Comparison of ENCODE assay signal across 31 mouse cellular contexts in genomic region chr4:156054606-156055005, GRCm38 (mm10). TPM values are rescaled to one million over a fixed set of nuclear protein-coding genes. Genes with fewer than 3 reads are reported as not detected.
DNase-seq lines count a peak whose midpoint lies in the region; ATAC-seq and TF ChIP-seq lines count a peak whose summit lies in the region.
"Had no signal": no experiment of that assay in that cellular context is flagged by ENCODE, and none has a peak within 500 bp of the region (broad histone marks: within the 10 kb centered on the region; RNA-seq: fewer than 3 reads in every experiment).

No protein-coding gene starts in this region.

- H3K27me3 ChIP-seq in intestine, embryonic 14.5 days (replicated peaks; ENCODE audit: control insufficient read depth, insufficient read depth, low read length), result no peaks in the 10 kb centered on the region
- H3K27me3 ChIP-seq in intestine, embryonic 15.5 days (replicated peaks), result no peaks in the 10 kb centered on the region
- no peaks in the 10 kb centered on the region for H3K27me3 ChIP-seq in small intestine, adult 2 months (ENCODE audit: control insufficient read depth, insufficient read depth, low read length)
- H3K27me3 ChIP-seq: embryonic facial prominence, embryonic 12.5 days; limb, embryonic 12.5 days; liver, embryonic 15.5 days; midbrain, embryonic 13.5 days had no signal

- TF ChIP-seq POLR2A in small intestine, adult 2 months (IDR thresholded peaks at IDR 0.05; ENCODE audit: low read depth, low read length), result peak; percentile 28; the same call in 1 of the 2 replicates

- H3K9me3 ChIP-seq in intestine, embryonic 14.5 days (ENCODE audit: control insufficient read depth, low read length), result no peaks in the 10 kb centered on the region
- no peaks in the 10 kb centered on the region for H3K9me3 ChIP-seq in intestine, embryonic 15.5 days
- H3K9me3 ChIP-seq: embryonic facial prominence, embryonic 12.5 days; heart, embryonic 13.5 days; hindbrain, embryonic 13.5 days; limb, embryonic 12.5 days; liver, embryonic 15.5 days; midbrain, embryonic 13.5 days had no signal

- TF ChIP-seq CTCF in small intestine, adult 2 months (IDR thresholded peaks at IDR 0.05; ENCODE audit: extremely low read depth, insufficient read length, insufficient replicate concordance, low read depth, low read length), result no peak

- no peak overlapping the region for H3K27ac ChIP-seq in intestine, embryonic 14.5 days (ENCODE audit: low read depth)
- H3K27ac ChIP-seq in intestine, embryonic 15.5 days, result peak overlapping the region; percentile 71
- H3K27ac ChIP-seq in small intestine, adult 2 months (ENCODE audit: insufficient read depth, low read depth, low read length), result peak overlapping the region; percentile 94
- H3K27ac ChIP-seq: embryonic facial prominence, embryonic 12.5 days; heart, adult 2 months; hindbrain, embryonic 13.5 days; layer of hippocampus, adult 2 months; limb, embryonic 12.5 days; liver, embryonic 15.5 days; midbrain, embryonic 13.5 days had no signal

- ATAC-seq in intestine, embryonic 14.5 days (replicated peaks; ENCODE audit: low FRiP score, low TSS enrichment, low read depth), result no peak
- ATAC-seq in intestine, embryonic 15.5 days, result peak; percentile 50
- no peak for ATAC-seq in megakaryocyte, adult 5-6 weeks (ENCODE audit: poor library complexity, severe bottlenecking)
- ATAC-seq: forebrain, postnatal 0 days; midbrain, embryonic 13.5 days had no signal

- no peak overlapping the region for H3K4me3 ChIP-seq in intestine, embryonic 14.5 days (ENCODE audit: low read depth, low read length)
- H3K4me3 ChIP-seq in intestine, embryonic 15.5 days (replicated peaks), result 0 out of 2 replicates have a peak overlapping the region, but pooled peaks have one; percentile 44
- peak overlapping the region; percentile 50 for H3K4me3 ChIP-seq in small intestine, adult 2 months (ENCODE audit: low read depth, low read length)
- H3K4me3 ChIP-seq: embryonic facial prominence, embryonic 12.5 days; heart, adult 2 months; heart, embryonic 13.5 days; hindbrain, embryonic 13.5 days; layer of hippocampus, adult 2 months; limb, embryonic 12.5 days; liver, embryonic 15.5 days; midbrain, embryonic 13.5 days had no signal

- no peaks in the 10 kb centered on the region for H3K36me3 ChIP-seq in intestine, embryonic 14.5 days (ENCODE audit: control insufficient read depth, insufficient read depth, low read length)
- no peaks in the 10 kb centered on the region for H3K36me3 ChIP-seq in intestine, embryonic 15.5 days
- peaks cover 18% of the 10 kb centered on the region for H3K36me3 ChIP-seq in small intestine, adult 2 months (ENCODE audit: control insufficient read depth, insufficient read depth, low read length)
- H3K36me3 ChIP-seq: embryonic facial prominence, embryonic 12.5 days; heart, embryonic 13.5 days; hindbrain, embryonic 13.5 days; limb, embryonic 12.5 days; liver, embryonic 15.5 days; midbrain, embryonic 13.5 days had no signal

- H3K4me1 ChIP-seq in intestine, embryonic 14.5 days (replicated peaks; ENCODE audit: control insufficient read depth, insufficient read depth, low read length), result no peaks in the 10 kb centered on the region
- H3K4me1 ChIP-seq in intestine, embryonic 15.5 days (replicated peaks), result peaks cover 17% of the 10 kb centered on the region
- H3K4me1 ChIP-seq in small intestine, adult 2 months (ENCODE audit: control insufficient read depth, insufficient read depth, insufficient read length, low read length), result peaks cover 21% of the 10 kb centered on the region
- H3K4me1 ChIP-seq: embryonic facial prominence, embryonic 12.5 days; hindbrain, embryonic 13.5 days; midbrain, embryonic 13.5 days had no signal

- DNase-seq in intestine, embryonic 14.5 days (ENCODE audit: low spot score), result peak; percentile 57
- DNase-seq in kidney, postnatal 10 days, result peak; percentile 42
- no peak for DNase-seq in frontal cortex, adult 2 months (ENCODE audit: extremely low spot score in 1 of 2, low spot score in 1 of 2)
- DNase-seq in heart, postnatal 4 days, result no peak
- DNase-seq: adrenal gland, postnatal 10 days; cerebellum, adult 2 months; cerebellum, postnatal 25 days; forebrain, postnatal 0 days; gastrocnemius, postnatal 36 days; heart, adult 2 months; heart, postnatal 14 days; layer of hippocampus, postnatal 36 days; lung, postnatal 10 days; spleen, adult 18-20 months; thymus, adult 18-20 months had no signal

- H3K9ac ChIP-seq in intestine, embryonic 14.5 days (ENCODE audit: low read length), result no peak overlapping the region
- H3K9ac ChIP-seq in intestine, embryonic 15.5 days, result no peak overlapping the region
- H3K9ac ChIP-seq: embryonic facial prominence, embryonic 12.5 days; forebrain, postnatal 0 days; heart, embryonic 13.5 days; hindbrain, embryonic 13.5 days; limb, embryonic 12.5 days; liver, embryonic 15.5 days; midbrain, embryonic 13.5 days had no signal

- H3K4me2 ChIP-seq in intestine, embryonic 14.5 days (ENCODE audit: low read length), result no peak overlapping the region
- H3K4me2 ChIP-seq in intestine, embryonic 15.5 days (replicated peaks), result peak overlapping the region; percentile 56
- H3K4me2 ChIP-seq: embryonic facial prominence, embryonic 12.5 days; heart, embryonic 13.5 days; hindbrain, embryonic 13.5 days; limb, embryonic 12.5 days; liver, embryonic 15.5 days; midbrain, embryonic 13.5 days had no signal

- WGBS in intestine, embryonic 14.5 days, result 84% methylated on average over 6 of the region's 6 CpGs
- 85% methylated on average over 6 of the region's 6 CpGs for WGBS in intestine, embryonic 15.5 days
- 29% methylated on average over 6 of the region's 6 CpGs for WGBS in small intestine, adult 2 months

RNA-seq across cellular contexts. Expression of gene Ttll10, which starts 4.6 kb away (rescaled TPM):
- 2.7 and 3.5 TPM in 2 replicates for polyA plus RNA-seq in intestine, embryonic 14.5 days (2014; fragmentation: Nextera tagmentation; extraction: Ambion mirVana)
- polyA plus RNA-seq in intestine, embryonic 15.5 days (2015; fragmentation: Nextera tagmentation; extraction: Ambion mirVana), result 3.1 and 3.9 TPM in 2 replicates
- 5.2 and 9.1 TPM in 2 replicates for polyA plus RNA-seq in small intestine, adult 2 months (2012; rRNA removed)
- total RNA-seq in megakaryocyte, adult 5-6 weeks (2015), result not detected in 2 replicates
- total RNA-seq in megakaryocyte, adult 5-6 weeks (2017), result not detected in 2 replicates
- 0.04 and 0.06 TPM in 2 replicates for polyA plus RNA-seq in frontal cortex, adult 2 months (2012; rRNA removed)
- under 1 TPM; 0.16 to 0.55 TPM for total RNA-seq in heart, postnatal 4 days (2021)
- total RNA-seq: forebrain, postnatal 0 days; gastrocnemius, postnatal 36 days; heart, adult 2 months; heart, postnatal 14 days; left cerebral cortex, postnatal 10 days; megakaryocyte progenitor cell, adult 5-6 weeks; MEL; monocyte, adult 5-6 weeks; neutrophil, adult 5-6 weeks had no signal
- polyA plus RNA-seq: C2C12; hindbrain, embryonic 13.5 days; midbrain, embryonic 13.5 days had no signal

RNA-seq across cellular contexts. Expression of gene Tnfrsf18, which starts 28.6 kb away (rescaled TPM):
- 1.6 and 2.0 TPM in 2 replicates for polyA plus RNA-seq in intestine, embryonic 14.5 days (2014; fragmentation: Nextera tagmentation; extraction: Ambion mirVana)
- 1.1 and 1.6 TPM in 2 replicates for polyA plus RNA-seq in intestine, embryonic 15.5 days (2015; fragmentation: Nextera tagmentation; extraction: Ambion mirVana)
- 3.9 and 6.1 TPM in 2 replicates for polyA plus RNA-seq in small intestine, adult 2 months (2012; rRNA removed)
- 2.7 and 10.3 TPM in 2 replicates for total RNA-seq in megakaryocyte, adult 5-6 weeks (2015)
- total RNA-seq in megakaryocyte, adult 5-6 weeks (2017), result 6.0 and 7.2 TPM in 2 replicates
- polyA plus RNA-seq in frontal cortex, adult 2 months (2012; rRNA removed), result 0.22 and 0.27 TPM in 2 replicates
- total RNA-seq in heart, postnatal 4 days (2021), result under 1 TPM in 1 of 2 experiments, not detected in 1; 0.29 TPM
- total RNA-seq: forebrain, postnatal 0 days; layer of hippocampus, adult 2 months; layer of hippocampus, postnatal 36 days; left cerebral cortex, postnatal 10 days had no signal

RNA-seq across cellular contexts. Expression of gene Tnfrsf4, which starts 41.0 kb away (rescaled TPM):
- 0.50 and 0.56 TPM in 2 replicates for polyA plus RNA-seq in intestine, embryonic 14.5 days (2014; fragmentation: Nextera tagmentation; extraction: Ambion mirVana)
- polyA plus RNA-seq in intestine, embryonic 15.5 days (2015; fragmentation: Nextera tagmentation; extraction: Ambion mirVana), result 0.49 and 0.52 TPM in 2 replicates
- 2.1 and 6.3 TPM in 2 replicates for polyA plus RNA-seq in small intestine, adult 2 months (2012; rRNA removed)
- total RNA-seq in megakaryocyte, adult 5-6 weeks (2015), result 1.5 and 2.1 TPM in 2 replicates
- 1.2 and 2.8 TPM in 2 replicates for total RNA-seq in megakaryocyte, adult 5-6 weeks (2017)
- 3.6 and 5.9 TPM in 2 replicates for polyA plus RNA-seq in frontal cortex, adult 2 months (2012; rRNA removed)
- under 1 TPM; 0.34 to 0.62 TPM for total RNA-seq in heart, postnatal 4 days (2021)
- total RNA-seq: heart, adult 2 months had no signal

RNA-seq across cellular contexts. Expression of gene 9430015G10Rik, which starts 55.2 kb away (rescaled TPM):
- polyA plus RNA-seq in intestine, embryonic 14.5 days (2014; fragmentation: Nextera tagmentation; extraction: Ambion mirVana), result 34.5 and 38.8 TPM in 2 replicates
- 22.2 and 22.8 TPM in 2 replicates for polyA plus RNA-seq in intestine, embryonic 15.5 days (2015; fragmentation: Nextera tagmentation; extraction: Ambion mirVana)
- 7.4 and 8.3 TPM in 2 replicates for polyA plus RNA-seq in small intestine, adult 2 months (2012; rRNA removed)
- total RNA-seq in megakaryocyte, adult 5-6 weeks (2015), result 11.7 and 15.7 TPM in 2 replicates
- 20.1 and 27.5 TPM in 2 replicates for total RNA-seq in megakaryocyte, adult 5-6 weeks (2017)
- polyA plus RNA-seq in frontal cortex, adult 2 months (2012; rRNA removed), result 34.8 and 38.7 TPM in 2 replicates
- 1 to 10 TPM; 7.3 to 9.4 TPM for total RNA-seq in heart, postnatal 4 days (2021)

Comparison
In these comparisons a context has a peak if more than half of its experiments do, and no peak if none do; other contexts are left out.
1. DNase-seq: peak in intestine, embryonic 14.5 days (single experiment) and kidney, postnatal 10 days (single experiment); none in frontal cortex, adult 2 months (0 of 2) and heart, postnatal 4 days (single experiment).